Mouse (Mus musculus): ENCODE measurements around the gene Slc44a1. TPM values are rescaled to one million over a fixed set of nuclear protein-coding genes. Genes with fewer than 3 reads are reported as not detected.

The Slc44a1 gene
- polyA plus RNA-seq, 1 experiment from 2014 or later: 17.6 TPM

DNA sequence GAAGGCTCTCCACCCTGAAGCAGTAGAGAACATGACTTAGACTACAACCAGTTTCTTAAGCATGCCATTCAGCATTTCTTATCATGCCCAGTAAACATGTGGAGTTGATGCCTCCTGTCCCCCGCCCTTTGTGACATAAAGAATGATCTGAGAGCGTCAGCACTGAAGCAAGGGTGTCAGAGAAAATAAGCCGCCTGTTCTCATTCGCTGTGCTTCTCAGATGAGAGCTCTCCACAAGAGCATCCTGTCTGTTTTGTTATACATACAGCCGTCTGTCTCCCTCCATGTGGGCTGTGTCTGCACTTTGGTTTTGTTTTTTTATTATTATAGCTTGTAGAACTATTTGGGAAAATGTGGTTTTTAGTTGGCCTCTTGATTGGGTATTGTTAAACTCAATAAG, 124.4 kb downstream of the Slc44a1 start:
- H3K36me3 ChIP-seq: 0 out of 2 replicates have a peak, but pooled peaks cover 5% of the 10 kb centered on the region
- ATAC-seq (ENCODE audit: low FRiP score, low read depth): no peak

DNA sequence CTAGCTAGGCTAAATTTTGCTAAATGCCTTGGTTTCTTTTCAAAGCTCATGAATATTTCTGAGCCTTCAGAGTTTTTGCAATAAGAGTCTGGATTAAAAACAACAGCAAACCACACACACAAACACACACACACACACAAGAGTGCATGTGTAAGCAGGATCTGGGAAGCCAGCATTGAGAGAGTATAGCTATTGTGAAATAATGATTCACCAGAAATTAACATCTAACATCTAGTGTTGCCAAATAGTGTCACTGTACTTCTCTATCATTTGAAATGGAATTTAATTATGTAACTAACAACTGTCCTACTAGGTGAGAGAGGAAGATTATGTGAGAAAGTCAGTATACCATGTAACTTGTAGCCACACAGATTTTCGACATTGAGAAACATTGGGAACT, 126.9 kb downstream of the Slc44a1 start:
- Histone ChIP-seq H3K9me3 (no peaks in the 10 kb centered on the region), H3K27me3 (no peaks in the 10 kb centered on the region), H3K27ac (replicated peaks) (no peak overlapping the region), H3K4me1 (peaks cover 11% of the 10 kb centered on the region), H3K4me3 (no peak overlapping the region), H3K36me3 (0 out of 2 replicates have a peak, but pooled peaks cover 5% of the 10 kb centered on the region), H3K4me2 (replicated peaks) (no peak overlapping the region), H3K9ac (replicated peaks) (no peak overlapping the region)
- 92% methylated on average over 1 of the region's 1 CpGs for WGBS
- no peak for ATAC-seq (ENCODE audit: low FRiP score, low read depth)

More for the DNA sequence above, 124.4 kb downstream of the Slc44a1 start:
- H3K4me2 ChIP-seq (replicated peaks): no peak overlapping the region
- H3K27me3 ChIP-seq: no peaks in the 10 kb centered on the region
- H3K27ac ChIP-seq (replicated peaks): no peak overlapping the region
- H3K4me3 ChIP-seq: no peak overlapping the region
- no peaks in the 10 kb centered on the region for H3K9me3 ChIP-seq
- 81% methylated on average over 5 of the region's 5 CpGs for WGBS
- peaks cover 11% of the 10 kb centered on the region for H3K4me1 ChIP-seq
- no peak overlapping the region for H3K9ac ChIP-seq (replicated peaks)

- Histone ChIP-seq H3K4me3 (no peak overlapping the region), H3K27ac (replicated peaks) (no peak overlapping the region), H3K9me3 (no peaks in the 10 kb centered on the region), H3K36me3 (no peaks in the 10 kb centered on the region), H3K4me2 (replicated peaks) (no peak overlapping the region), H3K27me3 (no peaks in the 10 kb centered on the region), H3K9ac (replicated peaks) (no peak overlapping the region), H3K4me1 (no peaks in the 10 kb centered on the region)
- ATAC-seq (ENCODE audit: low FRiP score, low read depth): no peak
- WGBS: 94% methylated on average over 2 of the region's 2 CpGs
Observed at GRCm38 (mm10) chr4:53575558-53575957, 135.3 kb downstream of the Slc44a1 start.

DNA sequence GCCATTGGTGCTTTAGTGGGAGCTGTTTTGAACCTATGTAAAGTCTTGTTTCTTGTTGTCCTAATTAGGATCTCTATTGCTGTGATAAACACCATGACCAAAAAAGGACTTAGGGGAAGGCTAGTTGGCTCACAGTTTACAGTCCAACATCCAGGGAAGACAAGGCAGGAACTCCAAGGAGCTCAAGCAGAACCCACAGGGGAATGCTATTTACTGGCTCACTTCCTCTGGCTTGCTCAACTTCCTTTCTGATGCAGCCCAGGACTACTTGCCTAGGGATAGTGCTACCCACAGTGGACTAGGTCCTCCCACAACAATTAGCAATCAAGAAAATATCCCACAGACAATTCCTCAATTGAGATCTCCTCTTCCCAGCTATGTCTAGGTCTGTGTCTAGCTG, 147.5 kb downstream of the Slc44a1 start:
- H3K27me3 ChIP-seq: no peaks in the 10 kb centered on the region
- no peak overlapping the region for H3K4me3 ChIP-seq
- no peaks in the 10 kb centered on the region for H3K9me3 ChIP-seq
- no peaks in the 10 kb centered on the region for H3K4me1 ChIP-seq
- no peaks in the 10 kb centered on the region for H3K36me3 ChIP-seq
- no peak overlapping the region for H3K4me2 ChIP-seq (replicated peaks)
- no peak overlapping the region for H3K9ac ChIP-seq (replicated peaks)
- H3K27ac ChIP-seq (replicated peaks): no peak overlapping the region
- ATAC-seq (ENCODE audit: low FRiP score, low read depth): no peak

DNA sequence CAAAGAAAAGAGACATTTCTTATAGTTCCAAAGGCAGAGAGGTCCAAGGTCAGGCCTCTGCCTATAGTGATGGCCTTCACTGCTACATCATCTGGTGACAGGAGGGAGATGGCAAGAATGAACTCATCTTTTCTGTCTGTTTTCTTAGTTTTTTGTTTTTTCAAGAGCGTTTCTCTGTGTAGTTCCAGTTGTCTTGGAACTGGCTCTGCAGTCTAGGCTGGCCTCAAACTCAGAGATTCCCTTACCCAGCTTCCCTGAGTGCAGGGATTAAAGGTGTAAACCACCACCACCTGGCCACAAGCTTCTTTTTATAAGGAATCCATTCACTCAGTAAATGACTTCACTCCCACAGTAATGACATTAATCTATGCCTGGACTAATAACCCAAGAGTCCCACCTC, 148.7 kb downstream of the Slc44a1 start:
- H3K27ac ChIP-seq (replicated peaks): no peak overlapping the region
- H3K4me2 ChIP-seq (replicated peaks): no peak overlapping the region
- H3K4me1 ChIP-seq: no peaks in the 10 kb centered on the region
- no peaks in the 10 kb centered on the region for H3K9me3 ChIP-seq
- no peak overlapping the region for H3K9ac ChIP-seq (replicated peaks)
- ATAC-seq (ENCODE audit: low FRiP score, low read depth): no peak
- no peak overlapping the region for H3K4me3 ChIP-seq
- H3K27me3 ChIP-seq: no peaks in the 10 kb centered on the region
- H3K36me3 ChIP-seq: no peaks in the 10 kb centered on the region
- 85% methylated on average over 1 of the region's 1 CpGs for WGBS

GRCm38 (mm10) chr4:53589466-53589865, 149.3 kb downstream of the Slc44a1 start:
- Histone ChIP-seq H3K4me3 (no peak overlapping the region), H3K27me3 (no peaks in the 10 kb centered on the region), H3K9ac (replicated peaks) (no peak overlapping the region), H3K4me1 (0 out of 2 replicates have a peak, but pooled peaks cover 2% of the 10 kb centered on the region), H3K27ac (replicated peaks) (no peak overlapping the region), H3K4me2 (replicated peaks) (no peak overlapping the region), H3K36me3 (no peaks in the 10 kb centered on the region), H3K9me3 (no peaks in the 10 kb centered on the region)
- ATAC-seq (ENCODE audit: low FRiP score, low read depth): no peak
- 90% methylated on average over 4 of the region's 4 CpGs for WGBS

- ATAC-seq (ENCODE audit: low FRiP score, low read depth): no peak
- no peak overlapping the region for H3K9ac ChIP-seq (replicated peaks)
- no peaks in the 10 kb centered on the region for H3K9me3 ChIP-seq
- 0 out of 2 replicates have a peak, but pooled peaks cover 2% of the 10 kb centered on the region for H3K4me1 ChIP-seq
- H3K4me2 ChIP-seq (replicated peaks): no peak overlapping the region
- 82% methylated on average over 4 of the region's 4 CpGs for WGBS
- no peak overlapping the region for H3K4me3 ChIP-seq
- H3K27ac ChIP-seq (replicated peaks): no peak overlapping the region
- no peaks in the 10 kb centered on the region for H3K27me3 ChIP-seq
- H3K36me3 ChIP-seq: no peaks in the 10 kb centered on the region
Observed at GRCm38 (mm10) chr4:53590163-53590562, 149.9 kb downstream of the Slc44a1 start.

DNA sequence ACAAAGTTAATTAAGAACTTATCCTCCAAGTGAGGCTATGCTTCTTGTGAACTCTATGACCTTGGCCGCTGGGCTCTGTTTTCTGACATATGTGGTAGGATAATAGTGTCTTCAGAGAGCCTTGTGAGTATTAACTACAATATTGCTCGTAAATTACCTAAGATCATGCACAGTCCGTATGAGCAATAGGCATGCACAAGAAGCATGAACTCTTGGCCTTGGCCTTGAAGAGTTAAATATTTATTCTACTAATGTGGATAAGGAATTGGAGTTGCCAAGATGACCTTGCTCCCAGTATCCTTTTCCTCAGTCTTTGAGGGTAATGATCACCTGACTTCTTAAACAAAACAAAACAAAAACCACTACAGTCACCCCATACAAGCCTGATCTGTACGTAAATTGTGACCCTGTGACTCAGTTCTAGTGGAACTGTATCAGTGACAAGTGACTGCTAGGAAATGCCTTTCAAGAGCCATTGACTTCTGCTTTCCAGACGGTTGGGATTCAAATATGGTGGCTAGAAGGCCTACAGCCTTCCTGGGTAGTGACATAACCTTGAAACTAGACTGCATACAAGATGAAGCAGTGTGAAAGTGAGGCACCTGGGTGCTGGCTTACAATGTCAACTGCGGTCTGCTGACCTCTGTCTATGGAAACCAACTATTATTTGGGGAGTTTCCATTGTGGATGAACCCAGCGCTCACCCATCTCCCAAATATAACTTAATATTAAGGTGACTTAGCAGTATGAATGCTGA, 150.7 kb downstream of the Slc44a1 start:
- H3K27ac ChIP-seq (replicated peaks): no peak overlapping the region
- no peak overlapping the region for H3K4me2 ChIP-seq (replicated peaks)
- H3K4me1 ChIP-seq: 0 out of 2 replicates have a peak, but pooled peaks cover 6% of the 10 kb centered on the region
- no peak for ATAC-seq (ENCODE audit: low FRiP score, low read depth)
- H3K9ac ChIP-seq (replicated peaks): no peak overlapping the region
- no peaks in the 10 kb centered on the region for H3K9me3 ChIP-seq
- H3K4me3 ChIP-seq: no peak overlapping the region
- H3K36me3 ChIP-seq: no peaks in the 10 kb centered on the region
- 92% methylated on average over 7 of the region's 7 CpGs for WGBS
- H3K27me3 ChIP-seq: no peaks in the 10 kb centered on the region

- Histone ChIP-seq H3K27me3 (no peaks in the 10 kb centered on the region), H3K4me1 (0 out of 2 replicates have a peak, but pooled peaks cover 6% of the 10 kb centered on the region), H3K4me2 (replicated peaks) (no peak overlapping the region), H3K27ac (replicated peaks) (no peak overlapping the region), H3K4me3 (no peak overlapping the region), H3K9ac (replicated peaks) (no peak overlapping the region), H3K36me3 (no peaks in the 10 kb centered on the region), H3K9me3 (no peaks in the 10 kb centered on the region)
- WGBS: 92% methylated on average over 11 of the region's 11 CpGs
- no peak for ATAC-seq (ENCODE audit: low FRiP score, low read depth)
Observed at GRCm38 (mm10) chr4:53591536-53591935, 151.3 kb downstream of the Slc44a1 start.

- no peak overlapping the region for H3K9ac ChIP-seq (replicated peaks)
- H3K27me3 ChIP-seq: no peaks in the 10 kb centered on the region
- ATAC-seq (ENCODE audit: low FRiP score, low read depth): no peak
- H3K27ac ChIP-seq (replicated peaks): no peak overlapping the region
- no peak overlapping the region for H3K4me2 ChIP-seq (replicated peaks)
- WGBS: 81% methylated on average over 8 of the region's 8 CpGs
- H3K4me3 ChIP-seq: no peak overlapping the region
- H3K9me3 ChIP-seq: no peaks in the 10 kb centered on the region
- 0 out of 2 replicates have a peak, but pooled peaks cover 6% of the 10 kb centered on the region for H3K4me1 ChIP-seq
- no peaks in the 10 kb centered on the region for H3K36me3 ChIP-seq
Observed at GRCm38 (mm10) chr4:53591941-53592340, 151.7 kb downstream of the Slc44a1 start.

- Histone ChIP-seq H3K27ac (replicated peaks) (no peak overlapping the region), H3K36me3 (no peaks in the 10 kb centered on the region), H3K9me3 (no peaks in the 10 kb centered on the region), H3K9ac (replicated peaks) (no peak overlapping the region), H3K27me3 (no peaks in the 10 kb centered on the region), H3K4me1 (0 out of 2 replicates have a peak, but pooled peaks cover 6% of the 10 kb centered on the region), H3K4me2 (replicated peaks) (no peak overlapping the region), H3K4me3 (no peak overlapping the region)
- 81% methylated on average over 9 of the region's 9 CpGs for WGBS
- no peak for ATAC-seq (ENCODE audit: low FRiP score, low read depth)
Observed at GRCm38 (mm10) chr4:53592386-53592785, 152.2 kb downstream of the Slc44a1 start.

DNA sequence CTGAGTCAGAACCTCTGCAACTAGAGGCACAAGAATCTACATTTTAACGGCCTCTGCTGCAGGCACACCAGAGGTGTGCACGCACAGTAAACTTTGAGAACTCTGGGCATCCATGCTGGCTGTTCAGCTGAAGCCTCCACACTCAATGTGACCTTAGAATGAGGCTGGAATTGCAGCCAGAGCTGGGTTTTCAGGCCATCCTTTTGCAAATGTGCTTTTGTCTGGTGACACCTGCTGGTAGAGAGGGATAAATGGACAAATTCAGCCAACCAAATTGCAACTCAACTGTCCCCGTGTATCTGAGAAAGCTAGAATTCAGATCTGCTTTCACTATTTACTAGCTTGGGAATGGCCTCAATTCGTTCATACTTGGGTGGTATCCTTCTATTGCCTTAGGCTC, 154.0 kb downstream of the Slc44a1 start:
- Histone ChIP-seq H3K9me3 (no peaks in the 10 kb centered on the region), H3K4me2 (replicated peaks) (no peak overlapping the region), H3K27me3 (no peaks in the 10 kb centered on the region), H3K27ac (replicated peaks) (no peak overlapping the region), H3K4me1 (0 out of 2 replicates have a peak, but pooled peaks cover 6% of the 10 kb centered on the region), H3K9ac (replicated peaks) (no peak overlapping the region), H3K4me3 (no peak overlapping the region), H3K36me3 (no peaks in the 10 kb centered on the region)
- ATAC-seq (ENCODE audit: low FRiP score, low read depth): peak; percentile 63
- 36% methylated on average over 4 of the region's 4 CpGs for WGBS

All from midbrain, embryonic 12.5 days (tissue).